Mouse (Mus musculus) ovary, postnatal 14 days (tissue): Measurements from ENCODE around the gene Mdp1.

Experiments
- DNase-seq: peaks from one replicate; pipeline ENCODE4 v3.0.0; 2022; ENCODE audit warnings: low spot score

Mdp1 gene

GRCm38 (mm10) chr14:55642679-55643059 lies 17.6 kb downstream of the Mdp1 start:
- DNase-seq: no peak

- DNase-seq: no peak
These were observed 19.0 kb downstream of the Mdp1 start for GRCm38 (mm10) chr14:55641291-55641690.

- DNase-seq: no peak
These were observed 19.5 kb downstream of the Mdp1 start for GRCm38 (mm10) chr14:55640816-55641215.

- no peak for DNase-seq
These were observed 22.5 kb downstream of the Mdp1 start, which contains the start of gene Gm49378 for GRCm38 (mm10) chr14:55637795-55638194. Gene Gm49378, minus strand, starts transcription at chr14:55637895.

GRCm38 (mm10) chr14:55635523-55636007 lies 24.7 kb downstream of the Mdp1 start, which contains the start of gene Ipo4:
Gene Ipo4, minus strand, starts transcription at chr14:55635957.
- peak; percentile 68 for DNase-seq

GRCm38 (mm10) chr14:55634874-55635522 lies 25.3 kb downstream of the Mdp1 start:
- no peak for DNase-seq

- DNase-seq: no peak
These were observed 31.0 kb downstream of the Mdp1 start for GRCm38 (mm10) chr14:55629312-55629711.

GRCm38 (mm10) chr14:55628077-55628827 lies 32.1 kb downstream of the Mdp1 start:
- no peak for DNase-seq

- no peak for DNase-seq
These were observed 41.7 kb downstream of the Mdp1 start for GRCm38 (mm10) chr14:55618486-55619195.

- no peak for DNase-seq
These were observed 42.5 kb downstream of the Mdp1 start, which contains the start of gene Rec8 for GRCm38 (mm10) chr14:55617822-55618221. Gene Rec8, plus strand, starts transcription at chr14:55618037.

GRCm38 (mm10) chr14:55616844-55617243 lies 43.5 kb downstream of the Mdp1 start:
- DNase-seq: no peak

- no peak for DNase-seq
These were observed 44.4 kb downstream of the Mdp1 start for GRCm38 (mm10) chr14:55615876-55616275.

- no peak for DNase-seq
These were observed 45.6 kb downstream of the Mdp1 start for GRCm38 (mm10) chr14:55614565-55615178.

- no peak for DNase-seq
These were observed 47.0 kb downstream of the Mdp1 start for GRCm38 (mm10) chr14:55613346-55613745.

- DNase-seq: no peak
These were observed 52.0 kb downstream of the Mdp1 start for GRCm38 (mm10) chr14:55608339-55608738.
